Mouse (Mus musculus) liver, adult 2 months (tissue): Measurements from ENCODE around the gene Gm13304.
"Not testable (repeated sequence)": the region's sequence is repeated elsewhere in the genome, so short reads cannot be mapped to it uniquely, and the experiment has no call there.

ENCODE experiments used
- CTCF ChIP-seq: fragments of 200-500 bp; IDR thresholded peaks from 2 replicates; pipeline ENCODE4 v1.5.1; 2011; ENCODE audit warnings: low read depth, low read length, control low read depth
- POLR2A ChIP-seq: fragments of 200-500 bp; IDR thresholded peaks from 2 replicates; pipeline ENCODE4 v1.6.1; 2011; ENCODE audit warnings: low read length, control low read depth; ENCODE audit not compliant: insufficient read depth; ENCODE audit errors: extremely low read depth

GRCm38 (mm10) chr4:42090907-42091306, 23.7 kb upstream of the Gm13304 start, which contains the start of gene Gm3893:
- not testable (repeated sequence) for TF ChIP-seq CTCF, POLR2A
